Mouse (Mus musculus) CH12.LX (cell line): Measurements from ENCODE around the gene Snx10. TPM values are rescaled to one million over a fixed set of nuclear protein-coding genes. Genes with fewer than 3 reads are reported as not detected.

Experiments
- DNase-seq: peaks from one replicate; pipeline ENCODE4 v3.0.0-alpha.2; 2013; ENCODE audit errors: extremely low read depth
- H3K27ac ChIP-seq: 2 replicates; pipeline ENCODE4 v1.5.1; 2012; ENCODE audit warnings: low read depth, mild to moderate bottlenecking, control low read depth, moderate library complexity; ENCODE audit not compliant: insufficient read depth
- H3K27me3 ChIP-seq: replicated peaks from 2 replicates; pipeline ENCODE3; 2012; ENCODE audit warnings: inconsistent platforms
- H3K36me3 ChIP-seq, 2 experiments: replicated peaks in 1 of 2; 2 replicates each; pipeline versions ENCODE3 to v1.6.1; 2012; ENCODE audit warnings: inconsistent platforms in 1 of 2, low read length in 1 of 2, mild to moderate bottlenecking in 1 of 2, mixed read lengths in 1 of 2, moderate library complexity in 1 of 2; ENCODE audit not compliant: control insufficient read depth in 1 of 2, insufficient read depth in 1 of 2
- H3K4me1 ChIP-seq, 2 experiments: 2 replicates each; pipeline ENCODE4 v1.6.1; 2012; ENCODE audit warnings: inconsistent platforms in 1 of 2, moderate library complexity in 1 of 2; ENCODE audit not compliant: insufficient read depth in 2 of 2, control insufficient read depth in 1 of 2
- H3K4me2 ChIP-seq: 2 replicates; pipeline ENCODE4 v1.6.1; 2012; ENCODE audit warnings: low read depth, mild to moderate bottlenecking, control low read depth; ENCODE audit not compliant: poor library complexity, insufficient read depth, severe bottlenecking
- H3K4me3 ChIP-seq, 3 experiments: fragments of 150-350 bp in 1 of 3; sonication (generic) in 1 of 3; replicated peaks in 1 of 3; 2 replicates each; pipeline versions ENCODE3 to v1.5.1; 2011 to 2012; ENCODE audit warnings: low read depth in 2 of 3, low read length in 2 of 3, mild to moderate bottlenecking in 2 of 3, moderate library complexity in 2 of 3, control low read depth in 1 of 3, improper control_type of control experiment in 1 of 3, inconsistent platforms in 1 of 3, mixed read lengths in 1 of 3; ENCODE audit not compliant: poor library complexity in 1 of 3
- H3K79me2 ChIP-seq: replicated peaks from 2 replicates; pipeline ENCODE4 v1.6.1; 2012; ENCODE audit warnings: mild to moderate bottlenecking, moderate library complexity; ENCODE audit not compliant: control insufficient read depth, poor library complexity, insufficient read depth, severe bottlenecking; ENCODE audit errors: extremely low read depth
- H3K9ac ChIP-seq: 2 replicates; pipeline ENCODE4 v1.6.1; 2012; ENCODE audit warnings: low read depth, mild to moderate bottlenecking, control low read depth, moderate library complexity; ENCODE audit not compliant: insufficient read depth
- H3K9me3 ChIP-seq: replicated peaks from 2 replicates; pipeline ENCODE3; 2012; ENCODE audit warnings: low read length, inconsistent platforms, mixed read lengths
- BHLHE40 ChIP-seq: IDR thresholded peaks from 2 replicates; pipeline ENCODE4 v1.6.1; 2011; ENCODE audit warnings: mild to moderate bottlenecking, low read depth, low read length, improper control_type of control experiment
- E2F4 ChIP-seq: IDR thresholded peaks from 2 replicates; pipeline ENCODE4 v1.6.1; 2011; ENCODE audit warnings: low read depth, low read length, improper control_type of control experiment; ENCODE audit not compliant: insufficient replicate concordance
- EP300 ChIP-seq: IDR thresholded peaks from 2 replicates; pipeline ENCODE4 v1.6.1; 2011; ENCODE audit warnings: low read length, improper control_type of control experiment
- GABPA ChIP-seq: IDR thresholded peaks from 2 replicates; pipeline ENCODE4 v1.6.1; 2012; ENCODE audit warnings: low read depth, low read length, improper control_type of control experiment, inconsistent platforms; ENCODE audit not compliant: insufficient replicate concordance
- JUN ChIP-seq: IDR thresholded peaks from 2 replicates; pipeline ENCODE4 v1.6.1; 2011; ENCODE audit warnings: low read depth, mild to moderate bottlenecking, low read length, improper control_type of control experiment, moderate library complexity; ENCODE audit not compliant: insufficient read depth
- KAT2A ChIP-seq: IDR thresholded peaks from 2 replicates; pipeline ENCODE4 v1.6.1; 2012; ENCODE audit warnings: low read length, improper control_type of control experiment, inconsistent platforms; ENCODE audit not compliant: insufficient replicate concordance
- MAFK ChIP-seq: IDR thresholded peaks from 2 replicates; pipeline ENCODE4 v1.6.1; 2011; ENCODE audit warnings: low read length, improper control_type of control experiment; ENCODE audit not compliant: insufficient replicate concordance
- MAX ChIP-seq: IDR thresholded peaks from 2 replicates; pipeline ENCODE4 v1.6.1; 2011; ENCODE audit warnings: low read length, improper control_type of control experiment
- MAZ ChIP-seq: IDR thresholded peaks from 2 replicates; pipeline ENCODE4 v1.6.1; 2012; ENCODE audit warnings: low read depth, mild to moderate bottlenecking, inconsistent platforms, low read length, improper control_type of control experiment, moderate library complexity
- MEF2A ChIP-seq: IDR thresholded peaks from 2 replicates; pipeline ENCODE4 v1.6.1; 2014; ENCODE audit warnings: low read depth, mild to moderate bottlenecking, inconsistent platforms, low read length, improper control_type of control experiment, borderline replicate concordance
- MXI1 ChIP-seq: IDR thresholded peaks from 2 replicates; pipeline ENCODE4 v1.6.1; 2011; ENCODE audit warnings: mild to moderate bottlenecking, low read depth, low read length, improper control_type of control experiment
- MYC ChIP-seq: IDR thresholded peaks from 2 replicates; pipeline ENCODE4 v1.6.1; 2011; ENCODE audit warnings: low read depth, mild to moderate bottlenecking, improper control_type of control experiment, low read length
- NELFE ChIP-seq: IDR thresholded peaks from 2 replicates; pipeline ENCODE4 v1.6.1; 2011; ENCODE audit warnings: low read depth, low read length, improper control_type of control experiment
- PAX5 ChIP-seq: IDR thresholded peaks from 2 replicates; pipeline ENCODE4 v1.6.1; 2012; ENCODE audit warnings: low read length, inconsistent platforms, mixed read lengths
- POLR2A ChIP-seq: IDR thresholded peaks from 2 replicates; pipeline ENCODE4 v1.6.1; 2011; ENCODE audit warnings: low read depth, mild to moderate bottlenecking, improper control_type of control experiment, low read length
- POLR2AphosphoS2 ChIP-seq: IDR thresholded peaks from 2 replicates; pipeline ENCODE4 v1.6.1; 2011; ENCODE audit warnings: low read depth, low read length, improper control_type of control experiment
- RAD21 ChIP-seq: IDR thresholded peaks from 2 replicates; pipeline ENCODE4 v1.6.1; 2011; ENCODE audit warnings: low read depth, mild to moderate bottlenecking, low read length, improper control_type of control experiment, moderate library complexity
- SMC3 ChIP-seq: IDR thresholded peaks from 2 replicates; pipeline ENCODE4 v1.6.1; 2011; ENCODE audit warnings: low read depth, low read length, improper control_type of control experiment
- TCF12 ChIP-seq: IDR thresholded peaks from 2 replicates; pipeline ENCODE4 v1.6.1; 2014; ENCODE audit warnings: low read depth, mild to moderate bottlenecking, inconsistent platforms, low read length, improper control_type of control experiment
- UBTF ChIP-seq: IDR thresholded peaks from 2 replicates; pipeline ENCODE4 v1.6.1; 2012; ENCODE audit warnings: low read depth, mild to moderate bottlenecking, inconsistent platforms, low read length, improper control_type of control experiment, moderate library complexity
- USF1 ChIP-seq: IDR thresholded peaks from 2 replicates; pipeline ENCODE4 v1.6.1; 2014; ENCODE audit warnings: low read depth, mild to moderate bottlenecking, inconsistent platforms, low read length, improper control_type of control experiment
- USF2 ChIP-seq: conservative IDR thresholded peaks from 2 replicates; pipeline ENCODE4 v1.6.1; 2011; ENCODE audit warnings: low read depth, low read length, improper control_type of control experiment
- ZMIZ1 ChIP-seq: IDR thresholded peaks from 2 replicates; pipeline ENCODE4 v1.6.1; 2012; ENCODE audit warnings: low read depth, mild to moderate bottlenecking, inconsistent platforms, low read length, improper control_type of control experiment
- dilution Hi-C: fragments of 300-500 bp; cut with MboI; formaldehyde crosslinking; loops from 2 replicates; pipeline ENCODE4 v1.14.3; 2020; ENCODE audit warnings: low sequenced_read_pairs; ENCODE audit not compliant: extremely low pct_unique_long_range_greater_than_20kb, extremely low pct_ligation_motif_present
- in situ Hi-C: fragments of 300-500 bp; cut with MboI; formaldehyde crosslinking; loops from 3 replicates; pipeline ENCODE4 v1.14.3; 2019; ENCODE audit warnings: low sequenced_read_pairs, low pct_ligation_motif_present, low pct_unique_long_range_greater_than_20kb, mixed read lengths
- polyA plus RNA-seq: library from polyadenylated mRNA; unstranded; fragments of >175 nt; gene quantifications from 2 replicates; pipeline ENCODE4 v1.2.1, GENCODE M21; 2012; ENCODE audit warnings: low read depth; ENCODE audit not compliant: insufficient read length
- total RNA-seq, 2 experiments: library from RNA; depleted of rRNA; stranded (reverse); fragments of 300-350 nt in 1 of 2; fragments of >200 nt in 1 of 2; gene quantifications; 2 replicates each; pipeline ENCODE4 v1.2.3; 2012 to 2014

The Snx10 gene
- total and polyA plus RNA-seq, 3 experiments: 27.6 to 84.7 (median 46.2) TPM

DNA sequence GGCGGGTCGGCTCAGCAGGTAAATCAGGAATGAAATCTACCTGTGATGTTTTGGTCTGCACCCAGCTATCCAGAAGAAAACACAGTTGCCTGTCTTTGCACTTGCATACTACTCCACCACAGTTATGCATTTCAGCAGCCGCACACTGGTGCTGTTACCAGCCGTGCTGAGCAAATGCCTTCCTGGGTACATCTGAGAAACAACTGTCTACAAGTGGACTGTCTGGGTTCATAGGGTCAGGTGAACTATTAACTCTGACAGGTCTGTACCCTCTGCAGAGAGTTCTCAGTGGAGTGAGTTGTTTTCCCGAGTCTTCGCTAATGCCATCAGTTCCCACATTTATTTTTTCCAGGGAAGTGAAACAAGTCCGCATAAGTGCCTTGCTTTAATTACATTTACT is 17.7 kb downstream of the Snx10 start:
- dilution Hi-C loops: no loop called here
- no peaks in the 10 kb centered on the region for H3K79me2 ChIP-seq
- H3K4me1 ChIP-seq: peaks cover 16 to 35% of the 10 kb centered on the region in 2 experiments
- H3K9me3 ChIP-seq: no peaks in the 10 kb centered on the region
- no peak overlapping the region for H3K9ac ChIP-seq
- H3K27ac ChIP-seq: no peak overlapping the region
- H3K4me2 ChIP-seq: no peak overlapping the region
- H3K36me3 ChIP-seq: peaks cover 0 to 22% of the 10 kb centered on the region in 2 experiments
- in situ Hi-C loops: no loop called here
- DNase-seq: no peak
- H3K4me3 ChIP-seq: no peak overlapping the region
- no peak for TF ChIP-seq SMC3
- no peak for TF ChIP-seq TCF12
- no peak for TF ChIP-seq USF2
- no peak for TF ChIP-seq UBTF
- TF ChIP-seq MEF2A: no peak
- no peak for TF ChIP-seq MAZ
- no peak for TF ChIP-seq GABPA
- TF ChIP-seq JUN: no peak
- TF ChIP-seq MAFK: no peak
- TF ChIP-seq KAT2A: no peak
- TF ChIP-seq MYC: no peak
- no peak for TF ChIP-seq NELFE
- TF ChIP-seq MXI1: no peak
- no peak for TF ChIP-seq POLR2AphosphoS2
- TF ChIP-seq EP300: no peak
- TF ChIP-seq POLR2A: no peak
- TF ChIP-seq E2F4: no peak
- no peak for TF ChIP-seq RAD21
- no peak for TF ChIP-seq BHLHE40
- TF ChIP-seq, all 38 proteins: peak for 0
- no peaks in the 10 kb centered on the region for H3K27me3 ChIP-seq

DNA sequence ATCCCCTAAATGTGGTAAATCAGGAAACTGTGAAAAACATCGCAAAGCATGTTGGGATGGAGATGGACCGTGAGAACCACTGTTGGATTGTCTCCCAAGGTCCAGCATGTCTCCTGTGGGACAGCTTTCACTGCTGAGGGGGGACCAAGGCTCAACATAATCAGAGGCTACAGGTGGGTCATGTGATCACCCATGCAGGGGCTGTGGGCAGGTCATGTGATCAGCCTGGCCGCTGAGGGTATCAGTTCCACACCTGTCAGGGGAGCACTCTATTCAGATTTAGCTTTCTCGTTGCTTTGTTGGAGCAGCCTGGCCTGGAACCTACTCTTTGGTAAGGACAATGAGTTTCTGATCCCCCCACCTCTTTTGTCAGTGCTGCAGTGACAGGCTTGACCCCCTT is 18.4 kb downstream of the Snx10 start:
- Histone ChIP-seq H3K27me3 (no peaks in the 10 kb centered on the region), H3K4me2 (peak overlapping the region; percentile 0; the same call in 1 of the 2 replicates), H3K36me3 (peaks cover 0 to 25% of the 10 kb centered on the region in 2 experiments), H3K9ac (no peak overlapping the region), H3K4me3 (no peak overlapping the region)
- TF ChIP-seq MAX (no peak), PAX5 (no peak), TCF12 (peak; percentile 24; the same call in 1 of the 2 replicates), ZMIZ1 (no peak), BHLHE40 (peak; percentile 79), EP300 (0 out of 2 replicates have a peak, but pooled peaks have one; percentile 31), MYC (0 out of 2 replicates have a peak, but pooled peaks have one; percentile 33), USF1 (peak; percentile 82), JUN (no peak), USF2 (peak; percentile 88)
- TF ChIP-seq, all 38 proteins: peak for 6
- in situ Hi-C loops: no loop called here
- peaks cover 16 to 42% of the 10 kb centered on the region in 2 experiments for H3K4me1 ChIP-seq
- H3K79me2 ChIP-seq: no peaks in the 10 kb centered on the region
- H3K9me3 ChIP-seq: no peaks in the 10 kb centered on the region
- H3K27ac ChIP-seq: no peak overlapping the region
- DNase-seq: peak; percentile 39
- dilution Hi-C loops: no loop called here
